8 mouse cellular contexts compared by ENCODE assay signal in genomic region chr12:110591260-110591883, GRCm38 (mm10). TPM values are rescaled to one million over a fixed set of nuclear protein-coding genes. Genes with fewer than 3 reads are reported as not detected.
DNase-seq lines count a peak whose midpoint lies in the region; ATAC-seq and TF ChIP-seq lines count a peak whose summit lies in the region.

No protein-coding gene starts in this region.

- peak; percentile 89 for ATAC-seq in common myeloid progenitor, adult 5-6 weeks (replicated peaks; ENCODE audit: low read depth, poor library complexity, severe bottlenecking)
- peak; percentile 98 for ATAC-seq in hindbrain, postnatal 0 days
- peak; percentile 93 for ATAC-seq in megakaryocyte, adult 5-6 weeks (ENCODE audit: poor library complexity, severe bottlenecking)

- WGBS in hindbrain, postnatal 0 days: under 1% methylated on average over 56 of the region's 56 CpGs

- intact Hi-C loops in gastrocnemius, adult 2 months (cut with DNase I): loop anchor here (1.0 to 5.0 kb wide), 2 partner anchors 10 to 139 kb away; partner anchors contain the start of gene Dync1h1
- intact Hi-C loops in left cerebral cortex, adult 2 months (cut with DNase I): loop anchor here (1.0 to 2.0 kb wide), 3 partner anchors 10 to 249 kb away; partner anchors contain the start of genes Dync1h1 and Mok

- no peak for TF ChIP-seq CTCF in gastrocnemius, adult 2 months (IDR thresholded peaks at IDR 0.05)
- peak; percentile 27; the same call in 1 of the 2 replicates for TF ChIP-seq CTCF in hindbrain, postnatal 0 days (IDR thresholded peaks at IDR 0.05; ENCODE audit: low read depth)
- no peak for TF ChIP-seq CTCF in left cerebral cortex, adult 2 months (IDR thresholded peaks at IDR 0.05)

- peak overlapping the region; percentile 75 for H3K9ac ChIP-seq in hindbrain, postnatal 0 days (replicated peaks; ENCODE audit: low read length)

- peak; percentile 100 for DNase-seq in ZHBTc4 (ENCODE audit: low read depth, low spot score)
- peak; percentile 98 for DNase-seq in gastrocnemius, adult 2 months
- peak; percentile 100 for DNase-seq in hindbrain, postnatal 0 days (ENCODE audit: low spot score)
- peak; percentile 99 for DNase-seq in left cerebral cortex, adult 2 months (ENCODE audit: extremely low spot score in 1 of 2, low spot score in 2 of 2)
- peak; percentile 100 for DNase-seq in right cerebral cortex, adult 2 months (ENCODE audit: low spot score in 2 of 2)
- peak; percentile 99 for DNase-seq in urinary bladder, postnatal 14 days (ENCODE audit: low spot score)

- no peaks in the 10 kb centered on the region for H3K27me3 ChIP-seq in hindbrain, postnatal 0 days (ENCODE audit: insufficient read depth, low read length)

- peak overlapping the region; percentile 92 for H3K4me3 ChIP-seq in gastrocnemius, adult 2 months
- H3K4me3 ChIP-seq in hindbrain, postnatal 0 days (ENCODE audit: low read length): peak overlapping the region; percentile 60
- H3K4me3 ChIP-seq in left cerebral cortex, adult 2 months: peak overlapping the region; percentile 82

- H3K4me2 ChIP-seq in hindbrain, postnatal 0 days (ENCODE audit: low read depth, low read length): peak overlapping the region; percentile 91

- H3K27ac ChIP-seq in gastrocnemius, adult 2 months: peak overlapping the region; percentile 97
- peak overlapping the region; percentile 93 for H3K27ac ChIP-seq in hindbrain, postnatal 0 days
- H3K27ac ChIP-seq in left cerebral cortex, adult 2 months: peak overlapping the region; percentile 100

- H3K36me3 ChIP-seq in hindbrain, postnatal 0 days (ENCODE audit: insufficient read depth, low read length): no peaks in the 10 kb centered on the region

- peaks cover 14% of the 10 kb centered on the region; the same call in 1 of the 2 replicates for H3K4me1 ChIP-seq in hindbrain, postnatal 0 days (ENCODE audit: insufficient read depth, low read length)

- no peaks in the 10 kb centered on the region for H3K9me3 ChIP-seq in hindbrain, postnatal 0 days (ENCODE audit: low read length)

RNA-seq across cellular contexts. Expression of gene Dync1h1, which starts 9.9 kb away (rescaled TPM):
- total RNA-seq in common myeloid progenitor, adult 5-6 weeks (2017): 109 and 127 TPM in 2 replicates
- total RNA-seq in gastrocnemius, adult 2 months (2021): 10 to 100 TPM; 68.6 to 72.5 TPM
- 258 and 262 TPM in 2 replicates for total RNA-seq in hindbrain, postnatal 0 days (2014; rRNA removed)
- polyA plus RNA-seq in hindbrain, postnatal 0 days (2015; fragmentation: Nextera tagmentation; extraction: Ambion mirVana): 50.6 and 57.6 TPM in 2 replicates
- 100 to 1,000 TPM; 324 to 346 TPM for total RNA-seq in left cerebral cortex, adult 2 months (2021)
- 63.1 and 64.4 TPM in 2 replicates for total RNA-seq in megakaryocyte, adult 5-6 weeks (2015)
- 84.0 and 121 TPM in 2 replicates for total RNA-seq in megakaryocyte, adult 5-6 weeks (2017)

Comparison
In these comparisons a context has a peak if more than half of its experiments do, and no peak if none do; other contexts are left out.
1. Peak in every context shown above with its lines: DNase-seq, ATAC-seq, H3K4me3 ChIP-seq and H3K27ac ChIP-seq.